Mouse (Mus musculus): ENCODE measurements around the gene Ifitm1. TPM values are rescaled to one million over a fixed set of nuclear protein-coding genes. Genes with fewer than 3 reads are reported as not detected.
A peak's percentile ranks its signal among the peaks of the same experiment; 100 is the strongest.
"Not testable (repeated sequence)": the region's sequence is repeated elsewhere in the genome, so short reads cannot be mapped to it uniquely, and the experiment has no call there.

Ifitm1 gene
- total RNA-seq, 2 experiments from 2014 or later, result 25.3 to 149 TPM

GRCm38 (mm10) chr7:140949824-140950530 lies 17.0 kb upstream of the Ifitm1 start, which contains the start of gene Ifitm5:
Ifitm5 (minus strand) TSS chr7:140950291.
- ATAC-seq (replicated peaks; ENCODE audit: poor library complexity, severe bottlenecking), result no peak

- no peak for ATAC-seq (replicated peaks; ENCODE audit: poor library complexity, severe bottlenecking)
Measured at GRCm38 (mm10) chr7:140951051-140951450, 16.0 kb upstream of the Ifitm1 start.

GRCm38 (mm10) chr7:140951765-140952164 lies 15.3 kb upstream of the Ifitm1 start:
- no peak for ATAC-seq (replicated peaks; ENCODE audit: poor library complexity, severe bottlenecking)

GRCm38 (mm10) chr7:140952441-140952840 lies 14.6 kb upstream of the Ifitm1 start:
- no peak for ATAC-seq (replicated peaks; ENCODE audit: poor library complexity, severe bottlenecking)

- no peak for ATAC-seq (replicated peaks; ENCODE audit: poor library complexity, severe bottlenecking)
Measured at GRCm38 (mm10) chr7:140953133-140953532, 13.9 kb upstream of the Ifitm1 start.

- ATAC-seq (replicated peaks; ENCODE audit: poor library complexity, severe bottlenecking), result peak; percentile 54
Measured at GRCm38 (mm10) chr7:140953800-140954732, 13.0 kb upstream of the Ifitm1 start.

- ATAC-seq (replicated peaks; ENCODE audit: poor library complexity, severe bottlenecking), result no peak
Measured at GRCm38 (mm10) chr7:140954733-140955071, 12.3 kb upstream of the Ifitm1 start.

GRCm38 (mm10) chr7:140955342-140955741 lies 11.7 kb upstream of the Ifitm1 start:
- no peak for ATAC-seq (replicated peaks; ENCODE audit: poor library complexity, severe bottlenecking)

- peak; percentile 67 for ATAC-seq (replicated peaks; ENCODE audit: poor library complexity, severe bottlenecking)
Measured at GRCm38 (mm10) chr7:140955758-140956555, 11.1 kb upstream of the Ifitm1 start, which contains the start of the genes Gm45717 and Ifitm2. Gm45717 (minus strand) TSS chr7:140955937. Ifitm2 (minus strand) TSS chr7:140955987.

- no peak for ATAC-seq (replicated peaks; ENCODE audit: poor library complexity, severe bottlenecking)
Measured at GRCm38 (mm10) chr7:140956556-140956869, 10.5 kb upstream of the Ifitm1 start.

- 0 out of 2 replicates have a peak, but pooled peaks have one; percentile 20 for ATAC-seq (replicated peaks; ENCODE audit: poor library complexity, severe bottlenecking)
Measured at GRCm38 (mm10) chr7:140959181-140959901, 7.7 kb upstream of the Ifitm1 start.

GRCm38 (mm10) chr7:140960026-140960425 lies 7.0 kb upstream of the Ifitm1 start:
- ATAC-seq (replicated peaks; ENCODE audit: poor library complexity, severe bottlenecking), result no peak

- no peak for ATAC-seq (replicated peaks; ENCODE audit: poor library complexity, severe bottlenecking)
Measured at GRCm38 (mm10) chr7:140961416-140961815, 5.6 kb upstream of the Ifitm1 start.

GRCm38 (mm10) chr7:140962733-140963132 lies 4.3 kb upstream of the Ifitm1 start:
- ATAC-seq (replicated peaks; ENCODE audit: poor library complexity, severe bottlenecking), result no peak

- ATAC-seq (replicated peaks; ENCODE audit: poor library complexity, severe bottlenecking), result peak; percentile 77
Measured at GRCm38 (mm10) chr7:140967862-140968591, 1.0 kb downstream of the Ifitm1 start.

GRCm38 (mm10) chr7:140968710-140969109 lies 1.7 kb downstream of the Ifitm1 start:
- ATAC-seq (replicated peaks; ENCODE audit: poor library complexity, severe bottlenecking), result not testable (repeated sequence)

- peak; percentile 45; the same call in 1 of the 2 replicates for ATAC-seq (replicated peaks; ENCODE audit: poor library complexity, severe bottlenecking)
Measured at GRCm38 (mm10) chr7:140970931-140971330, 3.9 kb downstream of the Ifitm1 start.

GRCm38 (mm10) chr7:140971479-140972171 lies 4.6 kb downstream of the Ifitm1 start:
- ATAC-seq (replicated peaks; ENCODE audit: poor library complexity, severe bottlenecking), result peak; percentile 18

Measured in granulocyte monocyte progenitor cell, adult 5-6 weeks (primary cell).